In genomic region chr16:97523024-97523423, GRCm38 (mm10) we compare ENCODE assay signal across 9 mouse cellular contexts. TPM values are rescaled to one million over a fixed set of nuclear protein-coding genes. Genes with fewer than 3 reads are reported as not detected.
A peak's percentile ranks its signal among the peaks of the same experiment; 100 is the strongest.
DNase-seq lines count a peak whose midpoint lies in the region; ATAC-seq and TF ChIP-seq lines count a peak whose summit lies in the region.
"Had no signal": no experiment of that assay in that cellular context is flagged by ENCODE, and none has a peak within 500 bp of the region (broad histone marks: within the 10 kb centered on the region; RNA-seq: fewer than 3 reads in every experiment).

No protein-coding gene starts in this region.

- no peak overlapping the region for H3K9ac ChIP-seq in liver, embryonic 15.5 days

- H3K4me3 ChIP-seq in G1E (ENCODE audit: low read depth, low read length), result no peak overlapping the region
- no peak overlapping the region for H3K4me3 ChIP-seq in liver, embryonic 15.5 days (replicated peaks)

- H3K36me3 ChIP-seq in G1E (replicated peaks), result no peaks in the 10 kb centered on the region
- H3K36me3 ChIP-seq in liver, embryonic 15.5 days (replicated peaks), result no peaks in the 10 kb centered on the region

- no peak overlapping the region for H3K27ac ChIP-seq in liver, embryonic 15.5 days (replicated peaks)

- no peaks in the 10 kb centered on the region for H3K27me3 ChIP-seq in G1E (ENCODE audit: insufficient read depth, low read length)
- H3K27me3 ChIP-seq in liver, embryonic 15.5 days, result no peaks in the 10 kb centered on the region

- no peak for ATAC-seq in G1E (ENCODE audit: extremely low read depth, insufficient number of reproducible peaks, low FRiP score, poor library complexity, severe bottlenecking)
- ATAC-seq in liver, embryonic 15.5 days (ENCODE audit: insufficient read depth), result peak; percentile 28; the same call in 1 of the 2 replicates

- no peaks in the 10 kb centered on the region for H3K9me3 ChIP-seq in G1E (replicated peaks)
- H3K9me3 ChIP-seq in liver, embryonic 15.5 days (replicated peaks), result no peaks in the 10 kb centered on the region

- intact Hi-C loops in gastrocnemius, postnatal 14 days (cut with DNase I; ENCODE audit: low total_unique reads), result loop anchor here (10.0 kb wide), 1 partner anchor 198 kb away; no protein-coding TSS in a partner anchor

- DNase-seq in heart, adult 18-20 months, result peak; percentile 40 to 79
- DNase-seq in heart, adult 11 months, result no peak
- peak; percentile 20 for DNase-seq in G1E (ENCODE audit: low spot score)
- peak; percentile 72 to 78 for DNase-seq in cerebellum, postnatal 10 days
- peak; percentile 21 for DNase-seq in gastrocnemius, postnatal 14 days
- DNase-seq in kidney, postnatal 25 days, result peak; percentile 56 to 74
- DNase-seq in right cerebral cortex, postnatal 14 days, result peak; percentile 42

- peak; percentile 52 for TF ChIP-seq CTCF in G1E (IDR thresholded peaks at IDR 0.05; ENCODE audit: low read depth, low read length)

- no peaks in the 10 kb centered on the region for H3K4me1 ChIP-seq in G1E (ENCODE audit: insufficient read depth, low read depth, low read length)
- H3K4me1 ChIP-seq in liver, embryonic 15.5 days (replicated peaks), result no peaks in the 10 kb centered on the region

- 0% methylated on average over 1 of the region's 1 CpGs for WGBS in liver, embryonic 15.5 days (ENCODE audit: insufficient replicate concordance)

- no peak overlapping the region for H3K4me2 ChIP-seq in liver, embryonic 15.5 days

RNA-seq across cellular contexts. Expression of gene Fam3b, which starts 8.4 kb away (rescaled TPM):
- not detected for total RNA-seq in heart, adult 18-20 months (2021)
- total RNA-seq in G1E (2014; fragmentation: Nextera tagmentation) (not detected in 2 replicates), G1E (2017) (0.64 and 0.87 TPM in 2 replicates)
- polyA plus RNA-seq in G1E (2012), result not detected in 2 replicates
- not detected for total RNA-seq in gastrocnemius, postnatal 14 days (2021)
- not detected in 2 replicates for polyA plus RNA-seq in liver, embryonic 15.5 days (2015; fragmentation: Nextera tagmentation; extraction: Ambion mirVana)
- total RNA-seq: left cerebral cortex, postnatal 14 days had no signal
